In genomic region chr1:67039083-67039482, GRCm38 (mm10) we compare ENCODE assay signal across 8 mouse cellular contexts. TPM values are rescaled to one million over a fixed set of nuclear protein-coding genes. Genes with fewer than 3 reads are reported as not detected.
DNase-seq lines count a peak whose midpoint lies in the region; ATAC-seq lines count a peak whose summit lies in the region.

No protein-coding gene starts in this region.

- H3K36me3 ChIP-seq in heart, embryonic 13.5 days: peaks cover 28% of the 10 kb centered on the region

- 2% methylated on average over 5 of the region's 5 CpGs for WGBS in heart, embryonic 13.5 days

- DNase-seq in heart, adult 9 months (ENCODE audit: low spot score in 2 of 2): no peak
- peak; percentile 35 for DNase-seq in T-cell, adult 2 months (ENCODE audit: low spot score)
- DNase-seq in layer of hippocampus, postnatal 36 days: no peak
- no peak for DNase-seq in retina, postnatal 1 day
- no peak for DNase-seq in adrenal gland, adult (ENCODE audit: inconsistent age in 2 of 2, low spot score in 1 of 2)

- no peak overlapping the region for H3K27ac ChIP-seq in heart, embryonic 13.5 days (replicated peaks)

- ATAC-seq in heart, embryonic 13.5 days (ENCODE audit: extremely low read depth, insufficient number of reproducible peaks, low FRiP score, low TSS enrichment): no peak
- ATAC-seq in hematopoietic stem cell, adult 5-6 weeks (replicated peaks in 1 of 2; ENCODE audit: insufficient read depth in 1 of 2, low FRiP score in 2 of 2, low TSS enrichment in 1 of 2, low read depth in 1 of 2, poor library complexity in 2 of 2, severe bottlenecking in 2 of 2): peak; percentile 17 to 35; a peak in 3 of 4 replicates
- ATAC-seq in megakaryocyte progenitor cell, adult 5-6 weeks (replicated peaks; ENCODE audit: poor library complexity): peak; percentile 43

- peaks cover 13% of the 10 kb centered on the region for H3K4me1 ChIP-seq in heart, embryonic 13.5 days

- no peaks in the 10 kb centered on the region for H3K27me3 ChIP-seq in heart, embryonic 13.5 days (replicated peaks)

- H3K9me3 ChIP-seq in heart, embryonic 13.5 days: no peaks in the 10 kb centered on the region

- H3K4me2 ChIP-seq in heart, embryonic 13.5 days: peak overlapping the region; percentile 89

- H3K9ac ChIP-seq in heart, embryonic 13.5 days: peak overlapping the region; percentile 94

- peak overlapping the region; percentile 80 for H3K4me3 ChIP-seq in heart, embryonic 13.5 days

RNA-seq across cellular contexts. Expression of gene Lancl1, which starts 0.4 kb away (rescaled TPM):
- polyA plus RNA-seq in heart, embryonic 13.5 days (2015; fragmentation: Nextera tagmentation; extraction: Ambion mirVana): 65.0 and 69.0 TPM in 2 replicates
- 56.5 and 63.8 TPM in 2 replicates for total RNA-seq in hematopoietic stem cell, adult 5-6 weeks (2017)
- total RNA-seq in megakaryocyte progenitor cell, adult 5-6 weeks (2015): 49.9 and 50.4 TPM in 2 replicates
- 29.6 and 38.9 TPM in 2 replicates for total RNA-seq in megakaryocyte progenitor cell, adult 5-6 weeks (2017)
- 100 to 1,000 TPM; 178 to 205 TPM for total RNA-seq in layer of hippocampus, postnatal 36 days (2021)
